Mouse (Mus musculus) hindbrain, embryonic 16.5 days (tissue): ENCODE results near the gene Lilr4b. TPM values are rescaled to one million over a fixed set of nuclear protein-coding genes. Genes with fewer than 3 reads are reported as not detected.
"Not testable (repeated sequence)": the region's sequence is repeated elsewhere in the genome, so short reads cannot be mapped to it uniquely, and the experiment has no call there.

Experiments
- ATAC-seq: fragments of 200-750 bp; cut with Nextera tagmentation; 2 replicates; pipeline ENCODE4 v1.8.0; 2017; ENCODE audit warnings: moderate TSS enrichment, moderate library complexity
- H3K27ac ChIP-seq: fragments of 300-500 bp; sonication (generic); 2 replicates; pipeline ENCODE4 v1.5.1; 2014; ENCODE audit warnings: low read depth, mild to moderate bottlenecking, control low read depth, low read length, moderate library complexity
- H3K27me3 ChIP-seq: fragments of 300-500 bp; sonication (generic); replicated peaks from 2 replicates; pipeline ENCODE4 v1.6.1; 2014; ENCODE audit warnings: low read length; ENCODE audit not compliant: control insufficient read depth, insufficient read depth
- H3K36me3 ChIP-seq: fragments of 300-500 bp; sonication (generic); 2 replicates; pipeline ENCODE4 v1.6.1; 2014; ENCODE audit warnings: mild to moderate bottlenecking, low read length, moderate library complexity, mixed read lengths; ENCODE audit not compliant: control insufficient read depth, insufficient read depth
- H3K4me1 ChIP-seq: fragments of 300-500 bp; sonication (generic); 2 replicates; pipeline ENCODE4 v1.6.1; 2014; ENCODE audit warnings: low read depth, low read length; ENCODE audit not compliant: control insufficient read depth, insufficient read depth
- H3K4me2 ChIP-seq: fragments of 300-500 bp; sonication (generic); 2 replicates; pipeline ENCODE4 v1.6.1; 2014; ENCODE audit warnings: mild to moderate bottlenecking, low read length, control low read depth, moderate library complexity
- H3K4me3 ChIP-seq: fragments of 300-500 bp; sonication (generic); 2 replicates; pipeline ENCODE4 v1.5.1; 2014; ENCODE audit warnings: mild to moderate bottlenecking, low read length, control low read depth, moderate library complexity
- H3K9ac ChIP-seq: fragments of 300-500 bp; sonication (generic); 2 replicates; pipeline ENCODE4 v1.6.1; 2014; ENCODE audit warnings: low read depth, mild to moderate bottlenecking, control low read depth, low read length, moderate library complexity
- H3K9me3 ChIP-seq: fragments of 300-500 bp; sonication (generic); 2 replicates; pipeline ENCODE4 v1.6.1; 2014; ENCODE audit warnings: mild to moderate bottlenecking, low read length, moderate library complexity; ENCODE audit not compliant: control insufficient read depth
- WGBS: fragments of 180-500 bp; shearing (Covaris S2); extraction: QIAGEN DNeasy Blood & Tissue Kit; methylation state at CpG from one replicate; pipeline ENCODE4 v1.1.7; 2014; 5-methylcytosine and 5-hydroxymethylcytosine counted together
- polyA plus RNA-seq: library from polyadenylated mRNA; unstranded; fragments of >200 nt; fragmentation: Nextera tagmentation; extraction: Ambion mirVana; gene quantifications from 2 replicates; pipeline ENCODE4 v1.2.1, GENCODE M21; 2015

Lilr4b gene
- polyA plus RNA-seq, 1 experiment from 2014 or later: 0.09 TPM

- H3K4me3 ChIP-seq, H3K27me3 ChIP-seq, H3K36me3 ChIP-seq, H3K4me1 ChIP-seq, H3K4me2 ChIP-seq, H3K9ac ChIP-seq, H3K27ac ChIP-seq, H3K9me3 ChIP-seq, ATAC-seq: not testable (repeated sequence)
- no CpG with 5 or more reads among the region's 2 CpGs for WGBS
These were observed 10.3 kb downstream of the Lilr4b start, which contains the start of gene Lilrb4a for GRCm38 (mm10) chr10:51490691-51491090. Gene Lilrb4a, plus strand, starts transcription at chr10:51490956.

GRCm38 (mm10) chr10:51520021-51520420, 39.6 kb downstream of the Lilr4b start:
- Histone ChIP-seq H3K27ac (no peak overlapping the region), H3K36me3 (no peaks in the 10 kb centered on the region), H3K27me3 (no peaks in the 10 kb centered on the region), H3K9me3 (no peaks in the 10 kb centered on the region), H3K4me1 (no peaks in the 10 kb centered on the region), H3K4me2 (no peak overlapping the region), H3K9ac (no peak overlapping the region), H3K4me3 (no peak overlapping the region)
- ATAC-seq: no peak

- Histone ChIP-seq H3K27ac (no peak overlapping the region), H3K27me3 (no peaks in the 10 kb centered on the region), H3K4me1 (no peaks in the 10 kb centered on the region), H3K36me3 (no peaks in the 10 kb centered on the region), H3K4me3 (no peak overlapping the region), H3K4me2 (no peak overlapping the region), H3K9ac (no peak overlapping the region), H3K9me3 (no peaks in the 10 kb centered on the region)
- ATAC-seq: no peak
These were observed 41.0 kb downstream of the Lilr4b start for GRCm38 (mm10) chr10:51521453-51521852.

GRCm38 (mm10) chr10:51526090-51526489, 45.7 kb downstream of the Lilr4b start:
- H3K27me3 ChIP-seq: no peaks in the 10 kb centered on the region
- ATAC-seq: no peak
- H3K4me2 ChIP-seq: no peak overlapping the region
- no peak overlapping the region for H3K4me3 ChIP-seq
- H3K4me1 ChIP-seq: no peaks in the 10 kb centered on the region
- 76% methylated on average over 7 of the region's 7 CpGs for WGBS
- H3K27ac ChIP-seq: no peak overlapping the region
- H3K9me3 ChIP-seq: no peaks in the 10 kb centered on the region
- H3K9ac ChIP-seq: no peak overlapping the region
- H3K36me3 ChIP-seq: no peaks in the 10 kb centered on the region

- 82% methylated on average over 4 of the region's 4 CpGs for WGBS
- ATAC-seq: no peak
- Histone ChIP-seq H3K4me3 (no peak overlapping the region), H3K27ac (no peak overlapping the region), H3K4me2 (no peak overlapping the region), H3K27me3 (no peaks in the 10 kb centered on the region), H3K9me3 (no peaks in the 10 kb centered on the region), H3K4me1 (no peaks in the 10 kb centered on the region), H3K9ac (no peak overlapping the region), H3K36me3 (no peaks in the 10 kb centered on the region)
These were observed 46.2 kb downstream of the Lilr4b start for GRCm38 (mm10) chr10:51526633-51527032.

GRCm38 (mm10) chr10:51528840-51529434, 48.5 kb downstream of the Lilr4b start:
- no peaks in the 10 kb centered on the region for H3K9me3 ChIP-seq
- WGBS: 77% methylated on average over 8 of the region's 8 CpGs
- no peak overlapping the region for H3K4me2 ChIP-seq
- H3K9ac ChIP-seq: no peak overlapping the region
- no peaks in the 10 kb centered on the region for H3K4me1 ChIP-seq
- no peaks in the 10 kb centered on the region for H3K36me3 ChIP-seq
- no peak for ATAC-seq
- no peak overlapping the region for H3K4me3 ChIP-seq
- no peak overlapping the region for H3K27ac ChIP-seq
- no peaks in the 10 kb centered on the region for H3K27me3 ChIP-seq

- H3K4me3 ChIP-seq: no peak overlapping the region
- H3K27ac ChIP-seq: no peak overlapping the region
- no peaks in the 10 kb centered on the region for H3K27me3 ChIP-seq
- H3K9ac ChIP-seq: no peak overlapping the region
- no peaks in the 10 kb centered on the region for H3K36me3 ChIP-seq
- no peaks in the 10 kb centered on the region for H3K9me3 ChIP-seq
- no peak overlapping the region for H3K4me2 ChIP-seq
- 86% methylated on average over 3 of the region's 3 CpGs for WGBS
- no peaks in the 10 kb centered on the region for H3K4me1 ChIP-seq
- ATAC-seq: no peak
These were observed 49.1 kb downstream of the Lilr4b start for GRCm38 (mm10) chr10:51529497-51529896.

GRCm38 (mm10) chr10:51530813-51531212, 50.4 kb downstream of the Lilr4b start:
- ATAC-seq: no peak
- 81% methylated on average over 7 of the region's 7 CpGs for WGBS

More at GRCm38 (mm10) chr10:51530813-51531212, 50.4 kb downstream of the Lilr4b start:
- Histone ChIP-seq H3K27me3 (no peaks in the 10 kb centered on the region), H3K9ac (no peak overlapping the region), H3K4me2 (no peak overlapping the region), H3K9me3 (no peaks in the 10 kb centered on the region), H3K36me3 (no peaks in the 10 kb centered on the region), H3K27ac (no peak overlapping the region), H3K4me1 (no peaks in the 10 kb centered on the region), H3K4me3 (no peak overlapping the region)
